Mouse (Mus musculus): Measurements from ENCODE around the gene Wdr37. TPM values are rescaled to one million over a fixed set of nuclear protein-coding genes. Genes with fewer than 3 reads are reported as not detected.
"Not testable (repeated sequence)": the region's sequence is repeated elsewhere in the genome, so short reads cannot be mapped to it uniquely, and the experiment has no call there.

The Wdr37 gene
- polyA plus RNA-seq, 1 experiment from 2014 or later: 56.7 TPM

- H3K27ac ChIP-seq: no peak overlapping the region
- H3K4me3 ChIP-seq: no peak overlapping the region
- no peaks in the 10 kb centered on the region for H3K9me3 ChIP-seq (replicated peaks)
- WGBS: 92% methylated on average over 7 of the region's 7 CpGs
- H3K4me2 ChIP-seq (replicated peaks): no peak overlapping the region
- peaks cover 11% of the 10 kb centered on the region for H3K4me1 ChIP-seq
- H3K27me3 ChIP-seq: no peaks in the 10 kb centered on the region
- no peak for ATAC-seq (ENCODE audit: low FRiP score)
- no peak overlapping the region for H3K9ac ChIP-seq
- H3K36me3 ChIP-seq: no peaks in the 10 kb centered on the region
These were observed 5.1 kb downstream of the Wdr37 start for GRCm38 (mm10) chr13:8866612-8867011.

DNA sequence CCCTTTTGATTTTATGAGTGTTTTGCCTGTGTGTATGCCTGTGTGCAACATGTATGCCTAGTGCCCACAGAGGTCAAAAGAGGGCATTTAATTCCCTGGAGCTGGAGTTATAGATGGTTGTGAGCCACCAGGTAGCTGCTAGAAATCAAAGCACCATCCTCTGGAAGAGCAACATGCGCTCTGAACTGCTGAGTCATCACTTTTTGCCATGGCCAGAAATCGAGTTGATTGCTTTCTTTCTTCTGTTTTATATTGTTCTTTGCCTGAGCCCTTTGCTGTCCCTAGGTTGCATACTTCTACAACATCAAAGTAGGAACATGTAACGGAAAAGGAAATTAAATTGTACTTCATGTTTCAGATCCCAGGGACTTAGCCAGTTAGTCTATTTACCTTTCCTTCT lies 6.7 kb downstream of the Wdr37 start:
- Histone ChIP-seq H3K36me3 (peaks cover 6% of the 10 kb centered on the region), H3K27me3 (no peaks in the 10 kb centered on the region), H3K4me1 (peaks cover 11% of the 10 kb centered on the region), H3K9ac (no peak overlapping the region), H3K27ac (no peak overlapping the region), H3K9me3 (replicated peaks) (no peaks in the 10 kb centered on the region), H3K4me3 (no peak overlapping the region), H3K4me2 (replicated peaks) (no peak overlapping the region)
- ATAC-seq (ENCODE audit: low FRiP score): no peak
- 91% methylated on average over 3 of the region's 3 CpGs for WGBS

DNA sequence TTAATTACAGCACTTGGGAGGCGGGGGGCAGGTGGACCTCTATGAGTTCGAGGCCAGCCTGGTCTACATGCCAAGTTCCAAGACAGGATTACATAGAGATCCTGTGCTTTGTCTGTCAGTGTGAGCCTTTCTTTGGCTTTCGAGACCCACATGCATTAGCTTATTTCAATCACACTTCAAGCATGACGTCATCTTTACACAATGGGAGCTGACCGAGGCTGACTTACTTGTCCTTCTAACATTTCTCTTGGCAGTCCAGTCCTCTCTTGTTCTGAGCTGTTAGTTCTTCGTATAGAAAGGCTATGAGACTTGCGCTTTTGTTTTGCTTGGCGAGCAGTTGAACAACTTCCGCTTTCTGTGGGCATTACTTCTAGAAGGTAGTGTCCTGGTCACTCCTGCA lies 10.8 kb downstream of the Wdr37 start:
- Histone ChIP-seq H3K9ac (no peak overlapping the region), H3K9me3 (replicated peaks) (no peaks in the 10 kb centered on the region), H3K27ac (no peak overlapping the region), H3K4me3 (no peak overlapping the region), H3K36me3 (peaks cover 31% of the 10 kb centered on the region), H3K27me3 (no peaks in the 10 kb centered on the region), H3K4me2 (replicated peaks) (no peak overlapping the region), H3K4me1 (no peaks in the 10 kb centered on the region)
- 91% methylated on average over 9 of the region's 9 CpGs for WGBS
- no peak for ATAC-seq (ENCODE audit: low FRiP score)

GRCm38 (mm10) chr13:8858453-8858852 lies 13.3 kb downstream of the Wdr37 start:
- Histone ChIP-seq H3K27me3 (no peaks in the 10 kb centered on the region), H3K4me3 (no peak overlapping the region), H3K9ac (no peak overlapping the region), H3K4me1 (no peaks in the 10 kb centered on the region), H3K4me2 (replicated peaks) (no peak overlapping the region), H3K9me3 (replicated peaks) (no peaks in the 10 kb centered on the region), H3K27ac (no peak overlapping the region), H3K36me3 (peaks cover 43% of the 10 kb centered on the region)
- no peak for ATAC-seq (ENCODE audit: low FRiP score)
- WGBS: 96% methylated on average over 6 of the region's 6 CpGs

GRCm38 (mm10) chr13:8854769-8855168 lies 16.9 kb downstream of the Wdr37 start:
- no peaks in the 10 kb centered on the region for H3K9me3 ChIP-seq (replicated peaks)
- no peak for ATAC-seq (ENCODE audit: low FRiP score)

GRCm38 (mm10) chr13:8853424-8853823 lies 18.3 kb downstream of the Wdr37 start:
- Histone ChIP-seq H3K4me3 (no peak overlapping the region), H3K27me3 (no peaks in the 10 kb centered on the region), H3K36me3 (peaks cover 44% of the 10 kb centered on the region), H3K27ac (no peak overlapping the region), H3K4me1 (no peaks in the 10 kb centered on the region), H3K9ac (no peak overlapping the region), H3K4me2 (replicated peaks) (no peak overlapping the region), H3K9me3 (replicated peaks) (no peaks in the 10 kb centered on the region)
- 96% methylated on average over 4 of the region's 4 CpGs for WGBS
- no peak for ATAC-seq (ENCODE audit: low FRiP score)

More at GRCm38 (mm10) chr13:8854769-8855168, 16.9 kb downstream of the Wdr37 start:
- H3K4me2 ChIP-seq (replicated peaks): no peak overlapping the region
- no peak overlapping the region for H3K4me3 ChIP-seq
- peaks cover 45% of the 10 kb centered on the region for H3K36me3 ChIP-seq
- WGBS: 96% methylated on average over 2 of the region's 2 CpGs
- H3K4me1 ChIP-seq: no peaks in the 10 kb centered on the region
- no peaks in the 10 kb centered on the region for H3K27me3 ChIP-seq
- no peak overlapping the region for H3K9ac ChIP-seq
- H3K27ac ChIP-seq: no peak overlapping the region

DNA sequence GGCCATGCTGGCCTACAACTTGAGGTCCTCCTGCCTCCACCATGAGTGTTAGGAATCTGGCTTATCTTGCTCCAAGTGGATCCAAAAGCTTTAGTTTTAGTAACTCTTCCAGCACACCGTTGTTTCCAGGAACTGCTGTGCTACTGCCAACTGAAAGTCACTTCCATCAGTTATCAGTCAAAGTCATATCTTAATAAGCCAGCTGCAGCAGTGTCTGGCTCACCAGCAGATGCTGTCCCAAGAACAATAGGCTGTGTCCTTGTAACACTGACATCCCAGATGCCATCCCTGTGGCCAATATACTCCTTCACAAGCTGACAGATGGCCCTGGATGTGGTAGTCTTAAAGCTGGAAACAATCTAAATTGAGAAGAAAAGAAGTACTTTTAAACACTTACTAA lies 22.4 kb downstream of the Wdr37 start:
- H3K36me3 ChIP-seq: peaks cover 49% of the 10 kb centered on the region
- whole genome bisulfite sequencing: 63% methylated on average over 1 of the region's 1 CpGs
- no peak overlapping the region for H3K9ac ChIP-seq

GRCm38 (mm10) chr13:8847702-8848101 lies 24.0 kb downstream of the Wdr37 start:
- 60% methylated on average over 2 of the region's 2 CpGs for WGBS
- Histone ChIP-seq H3K9ac (no peak overlapping the region), H3K4me2 (replicated peaks) (no peak overlapping the region), H3K27me3 (no peaks in the 10 kb centered on the region), H3K9me3 (replicated peaks) (no peaks in the 10 kb centered on the region), H3K4me1 (no peaks in the 10 kb centered on the region), H3K36me3 (peaks cover 46% of the 10 kb centered on the region), H3K4me3 (no peak overlapping the region), H3K27ac (no peak overlapping the region)
- ATAC-seq (ENCODE audit: low FRiP score): no peak

More for the DNA sequence above, 22.4 kb downstream of the Wdr37 start:
- ATAC-seq (ENCODE audit: low FRiP score): no peak
- Histone ChIP-seq H3K4me2 (replicated peaks) (no peak overlapping the region), H3K9me3 (replicated peaks) (no peaks in the 10 kb centered on the region), H3K4me3 (no peak overlapping the region), H3K27ac (no peak overlapping the region), H3K4me1 (no peaks in the 10 kb centered on the region), H3K27me3 (no peaks in the 10 kb centered on the region)

GRCm38 (mm10) chr13:8842273-8842672 lies 29.4 kb downstream of the Wdr37 start:
- ATAC-seq (ENCODE audit: low FRiP score): no peak
- Histone ChIP-seq H3K4me1 (no peaks in the 10 kb centered on the region), H3K4me2 (replicated peaks) (no peak overlapping the region), H3K9me3 (replicated peaks) (no peaks in the 10 kb centered on the region), H3K9ac (no peak overlapping the region), H3K27me3 (no peaks in the 10 kb centered on the region), H3K36me3 (peaks cover 62% of the 10 kb centered on the region), H3K27ac (no peak overlapping the region), H3K4me3 (no peak overlapping the region)
- WGBS: 91% methylated on average over 3 of the region's 3 CpGs

- not testable (repeated sequence) for H3K4me3 ChIP-seq; H3K9ac ChIP-seq; H3K4me2 ChIP-seq (replicated peaks); H3K4me1 ChIP-seq; H3K27ac ChIP-seq; H3K27me3 ChIP-seq; H3K9me3 ChIP-seq (replicated peaks); ATAC-seq (ENCODE audit: low FRiP score)
- peaks cover 57% of the 10 kb centered on the region for H3K36me3 ChIP-seq
- WGBS: 93% methylated on average over 7 of the region's 7 CpGs
These were observed 29.9 kb downstream of the Wdr37 start for GRCm38 (mm10) chr13:8841846-8842245.

- no peak overlapping the region for H3K9ac ChIP-seq
- WGBS: 97% methylated on average over 2 of the region's 2 CpGs
- no peak for ATAC-seq (ENCODE audit: low FRiP score)
- no peak overlapping the region for H3K4me3 ChIP-seq
- H3K36me3 ChIP-seq: peaks cover 55% of the 10 kb centered on the region
- no peaks in the 10 kb centered on the region for H3K9me3 ChIP-seq (replicated peaks)
- H3K4me1 ChIP-seq: no peaks in the 10 kb centered on the region
- H3K27me3 ChIP-seq: no peaks in the 10 kb centered on the region
- H3K27ac ChIP-seq: no peak overlapping the region
- H3K4me2 ChIP-seq (replicated peaks): no peak overlapping the region
These were observed 30.8 kb downstream of the Wdr37 start for GRCm38 (mm10) chr13:8840941-8841340.

- no peaks in the 10 kb centered on the region for H3K4me1 ChIP-seq
- ATAC-seq (ENCODE audit: low FRiP score): no peak
- 94% methylated on average over 6 of the region's 6 CpGs for WGBS
- H3K36me3 ChIP-seq: peaks cover 58% of the 10 kb centered on the region
- no peak overlapping the region for H3K27ac ChIP-seq
- H3K4me3 ChIP-seq: no peak overlapping the region
- H3K27me3 ChIP-seq: no peaks in the 10 kb centered on the region
- no peak overlapping the region for H3K4me2 ChIP-seq (replicated peaks)
- no peak overlapping the region for H3K9ac ChIP-seq
- H3K9me3 ChIP-seq (replicated peaks): no peaks in the 10 kb centered on the region
These were observed 31.8 kb downstream of the Wdr37 start for GRCm38 (mm10) chr13:8839937-8840336.

DNA sequence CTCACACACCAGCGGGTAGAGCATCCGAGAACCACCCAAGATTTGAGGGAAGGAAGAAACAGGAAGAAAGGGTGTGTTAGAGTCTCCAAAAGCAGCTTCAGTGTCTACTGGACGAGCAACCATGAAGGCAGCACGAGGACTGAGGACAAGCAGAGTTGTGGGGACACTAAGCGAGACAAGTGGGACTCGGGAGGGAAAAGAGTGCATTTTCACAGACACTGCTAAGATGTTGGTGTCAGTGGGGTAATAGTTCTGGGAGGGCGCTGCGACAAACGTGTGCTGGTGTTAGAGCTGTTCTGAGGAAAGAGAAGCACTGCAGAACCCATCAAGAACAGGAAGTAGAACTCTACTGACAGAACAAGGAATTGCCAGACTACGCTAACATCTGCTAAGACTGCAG lies 32.6 kb downstream of the Wdr37 start:
- no peaks in the 10 kb centered on the region for H3K27me3 ChIP-seq
- H3K4me1 ChIP-seq: no peaks in the 10 kb centered on the region
- peaks cover 66% of the 10 kb centered on the region for H3K36me3 ChIP-seq
- ATAC-seq (ENCODE audit: low FRiP score): no peak
- no peak overlapping the region for H3K9ac ChIP-seq
- H3K27ac ChIP-seq: no peak overlapping the region
- 94% methylated on average over 10 of the region's 10 CpGs for WGBS
- no peaks in the 10 kb centered on the region for H3K9me3 ChIP-seq (replicated peaks)
- no peak overlapping the region for H3K4me2 ChIP-seq (replicated peaks)
- no peak overlapping the region for H3K4me3 ChIP-seq

Measured in hindbrain, embryonic 12.5 days (tissue).